Mouse (Mus musculus): ENCODE measurements around the gene Ambra1. TPM values are rescaled to one million over a fixed set of nuclear protein-coding genes. Genes with fewer than 3 reads are reported as not detected.

The Ambra1 gene
- polyA plus RNA-seq, 1 experiment from 2014 or later: 4.6 TPM

- no peak overlapping the region for H3K27ac ChIP-seq
These were observed 236.4 kb downstream of the Ambra1 start for GRCm38 (mm10) chr2:91966367-91966766.

GRCm38 (mm10) chr2:91967962-91968361 is 238.0 kb downstream of the Ambra1 start:
- Histone ChIP-seq H3K9me3 (replicated peaks) (no peaks in the 10 kb centered on the region), H3K4me1 (replicated peaks) (peaks cover 33% of the 10 kb centered on the region), H3K27me3 (peaks cover 81% of the 10 kb centered on the region), H3K36me3 (no peaks in the 10 kb centered on the region), H3K4me3 (replicated peaks) (no peak overlapping the region), H3K27ac (no peak overlapping the region; the same call in none of the 2 replicates), H3K4me2 (no peak overlapping the region), H3K9ac (no peak overlapping the region)
- ATAC-seq (ENCODE audit: low read depth): no peak
- WGBS (ENCODE audit: insufficient replicate concordance): 41% methylated on average over 11 of the region's 11 CpGs
- no peak for DNase-seq

More at GRCm38 (mm10) chr2:91966367-91966766, 236.4 kb downstream of the Ambra1 start:
- no peak overlapping the region for H3K4me2 ChIP-seq
- peaks cover 65% of the 10 kb centered on the region for H3K27me3 ChIP-seq
- no peaks in the 10 kb centered on the region for H3K36me3 ChIP-seq
- no peak overlapping the region for H3K4me3 ChIP-seq (replicated peaks)
- H3K9me3 ChIP-seq (replicated peaks): no peaks in the 10 kb centered on the region
- H3K9ac ChIP-seq: no peak overlapping the region
- 64% methylated on average over 5 of the region's 5 CpGs for WGBS (ENCODE audit: insufficient replicate concordance)
- peaks cover 46% of the 10 kb centered on the region for H3K4me1 ChIP-seq (replicated peaks)
- DNase-seq (no peak), ATAC-seq (ENCODE audit: low read depth) (no peak)

Small RNA genes within 50 kb of the gene (microRNA-seq; reads per million reads assigned to microRNA genes)
- gene Mir6999: not detected

Other genes starting within 250 kb of the Ambra1 start
- 47.8 and 52.8 TPM in 2 replicates for gene Ckap5, start 203.4 kb upstream of the Ambra1 start, polyA plus RNA-seq (2015; fragmentation: Nextera tagmentation; extraction: Ambion mirVana)
- 135 and 155 TPM in 2 replicates for gene F2, start 93.7 kb upstream of the Ambra1 start, polyA plus RNA-seq (2015; fragmentation: Nextera tagmentation; extraction: Ambion mirVana)
- 2.1 and 2.5 TPM in 2 replicates for gene Zfp408, start 80.3 kb upstream of the Ambra1 start, polyA plus RNA-seq (2015; fragmentation: Nextera tagmentation; extraction: Ambion mirVana)
- gene Arhgap1, start 80.3 kb upstream of the Ambra1 start, polyA plus RNA-seq (2015; fragmentation: Nextera tagmentation; extraction: Ambion mirVana): 42.3 and 50.5 TPM in 2 replicates
- 10.6 and 12.5 TPM in 2 replicates for gene Atg13, start 19.6 kb upstream of the Ambra1 start, polyA plus RNA-seq (2015; fragmentation: Nextera tagmentation; extraction: Ambion mirVana)
- gene Harbi1, start 19.3 kb upstream of the Ambra1 start, polyA plus RNA-seq (2015; fragmentation: Nextera tagmentation; extraction: Ambion mirVana): 8.0 and 8.5 TPM in 2 replicates
- gene Chrm4, start 197.1 kb downstream of the Ambra1 start, polyA plus RNA-seq (2015; fragmentation: Nextera tagmentation; extraction: Ambion mirVana): 0.07 and 0.09 TPM in 2 replicates
- 50.1 and 52.2 TPM in 2 replicates for gene Mdk, start 202.2 kb downstream of the Ambra1 start, polyA plus RNA-seq (2015; fragmentation: Nextera tagmentation; extraction: Ambion mirVana)
- gene Gm9821, start 215.6 kb downstream of the Ambra1 start, polyA plus RNA-seq (2015; fragmentation: Nextera tagmentation; extraction: Ambion mirVana): 0.80 and 0.89 TPM in 2 replicates
- gene Dgkz, start 245.7 kb downstream of the Ambra1 start, polyA plus RNA-seq (2015; fragmentation: Nextera tagmentation; extraction: Ambion mirVana): 24.7 and 28.0 TPM in 2 replicates

Measured in liver, embryonic 13.5 days (tissue).